Mouse (Mus musculus): ENCODE data around the gene Hoxc9.

- TF ChIP-seq CTCF (IDR thresholded peaks at IDR 0.05; ENCODE audit: extremely low read depth, insufficient read length, insufficient replicate concordance, low read depth, low read length) = no peak
- TF ChIP-seq POLR2A (IDR thresholded peaks at IDR 0.05; ENCODE audit: low read depth, low read length) = no peak
Measured at GRCm38 (mm10) chr15:102949696-102950095, 26.5 kb upstream of the Hoxc9 start.

Data from small intestine, adult 2 months (tissue).